Mouse (Mus musculus) gastrocnemius, postnatal 10 days (tissue): Measurements from ENCODE around the gene Ccdc107. TPM values are rescaled to one million over a fixed set of nuclear protein-coding genes. Genes with fewer than 3 reads are reported as not detected.

Experiments used
- DNase-seq: peaks from one replicate; pipeline ENCODE4 v3.0.0; 2021; ENCODE audit warnings: mixed read lengths
- long read RNA-seq, 2 experiments: library from polyadenylated mRNA; stranded (forward); transcript quantifications; one replicate each; pipeline ENCODE4 v2.0.0; 2021
- total RNA-seq, 2 experiments: library from RNA; stranded (reverse); gene quantifications; 2 replicates each; pipeline ENCODE4 v1.2.3; 2021

Gene Ccdc107
- total RNA-seq: 10 to 100 TPM; 23.4 to 24.1 TPM
- long read RNA-seq, experiment 1, transcript Ccdc107-201 (6 exons, 817 nt): major isoform, 22 of 26 reads
- long read RNA-seq, experiment 1, partial matches to known transcripts: 1 of 26 reads
- long read RNA-seq, experiment 1, other reads (novel, unspliced or antisense): 3 of 26 reads
- long read RNA-seq, experiment 2, transcript Ccdc107-201 (6 exons, 817 nt): major isoform, 14 of 15 reads
- long read RNA-seq, experiment 2, partial matches to known transcripts: 0 of 15 reads
- long read RNA-seq, experiment 2, other reads (novel, unspliced or antisense): 1 of 15 reads

DNA sequence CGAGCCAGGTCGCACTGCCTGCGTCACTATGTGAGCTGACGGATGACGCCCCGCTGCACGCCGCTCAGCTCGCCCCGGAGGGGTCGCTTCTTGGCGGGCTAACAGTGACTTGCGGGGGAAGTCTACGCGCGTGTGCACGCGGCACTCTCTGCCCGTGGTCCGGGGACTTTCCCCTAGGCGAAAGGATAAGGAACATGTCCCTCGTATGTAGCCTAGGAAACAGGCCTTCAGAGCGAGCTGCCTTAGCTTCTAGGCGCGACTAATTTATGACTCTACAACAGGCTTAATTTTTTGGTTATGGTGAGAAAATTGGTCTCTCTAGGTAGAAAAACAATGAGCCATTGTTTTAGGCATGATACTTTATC, at the start of gene Ccdc107:
Gene Ccdc107 (plus strand): TSS at position 80 of the 365 bp plus-strand sequence.
- DNase-seq: peak; percentile 76

DNA sequence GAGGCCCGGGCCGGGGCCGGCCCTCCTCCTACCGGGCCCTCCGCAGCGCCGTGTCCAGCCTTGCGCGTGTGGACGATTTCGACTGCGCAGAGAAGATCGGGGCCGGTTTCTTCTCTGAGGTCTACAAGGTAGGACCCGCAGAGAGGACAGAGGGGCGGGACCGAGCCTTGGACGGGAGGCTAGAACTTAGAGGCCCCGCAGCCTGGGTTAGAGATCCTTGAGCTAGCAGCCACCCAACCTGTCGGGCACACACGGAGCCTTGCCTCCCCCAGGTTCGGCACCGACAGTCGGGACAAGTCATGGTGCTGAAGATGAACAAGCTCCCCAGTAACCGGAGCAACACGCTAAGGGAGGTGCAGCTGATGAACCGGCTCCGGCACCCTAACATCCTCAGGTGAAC, 49.2 kb upstream of the Ccdc107 start:
- no peak for DNase-seq

DNA sequence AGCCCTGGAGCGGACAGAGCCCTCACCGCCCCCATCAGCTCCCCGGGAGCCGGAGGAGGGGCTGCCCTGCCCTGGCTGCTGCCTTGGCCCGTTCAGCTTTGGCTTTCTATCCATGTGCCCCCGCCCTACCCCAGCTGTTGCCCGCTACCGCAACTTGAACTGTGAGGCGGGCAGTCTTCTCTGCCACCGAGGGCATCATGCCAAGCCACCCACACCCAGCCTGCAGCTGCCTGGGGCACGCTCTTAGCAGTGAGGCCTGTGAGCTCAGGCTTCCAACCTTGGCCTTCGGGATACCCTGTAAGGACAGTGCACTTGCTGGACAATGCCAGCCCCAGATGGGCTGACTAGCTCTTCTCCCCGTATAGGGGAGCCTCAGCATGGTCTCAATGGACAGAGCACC, 45.4 kb upstream of the Ccdc107 start:
- peak; percentile 81 for DNase-seq

- DNase-seq: peak; percentile 65
Observed at GRCm38 (mm10) chr4:43448554-43448953, 44.1 kb upstream of the Ccdc107 start.

GRCm38 (mm10) chr4:43452315-43452714, 40.4 kb upstream of the Ccdc107 start:
- DNase-seq: no peak

GRCm38 (mm10) chr4:43453413-43453812, 39.3 kb upstream of the Ccdc107 start:
- no peak for DNase-seq

DNA sequence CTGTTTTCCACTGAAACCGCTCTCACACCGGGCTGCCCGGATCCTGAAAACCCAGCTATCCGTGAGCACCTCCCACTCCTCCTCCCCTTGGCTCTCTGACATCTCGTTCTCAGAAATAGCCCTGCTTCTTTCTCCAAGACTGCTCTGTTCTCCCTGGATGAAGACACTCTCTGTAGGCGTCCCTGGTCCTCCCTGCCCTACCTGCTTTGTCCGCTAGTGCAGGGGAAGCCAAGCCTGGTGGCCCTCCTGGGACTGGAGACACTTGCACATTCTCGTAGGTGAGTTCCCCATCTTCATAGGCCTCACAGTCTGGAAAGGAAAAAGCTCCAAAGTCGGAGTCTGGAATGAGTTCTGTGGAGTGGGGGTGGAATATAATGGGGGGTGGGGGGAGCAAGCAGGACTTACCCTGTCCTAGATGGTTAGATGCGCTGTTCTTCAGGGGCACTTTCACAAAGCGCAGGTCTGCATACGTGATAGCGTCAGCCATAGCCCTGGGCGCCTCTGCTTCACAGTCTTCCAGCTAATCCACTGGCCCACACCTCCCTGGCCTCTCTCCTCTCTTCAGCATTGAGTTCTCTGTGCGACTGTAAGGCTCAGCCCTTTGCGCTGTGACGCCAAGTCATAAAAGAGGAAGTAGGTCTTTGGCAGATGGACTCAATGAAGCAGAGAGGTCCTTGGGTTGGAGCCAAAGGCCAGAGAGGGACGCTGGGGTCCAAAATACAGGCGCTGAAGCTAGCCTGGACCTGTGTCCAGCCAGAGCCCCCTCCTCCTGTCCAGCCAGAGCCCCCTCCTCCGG, 38.5 kb upstream of the Ccdc107 start, which contains the start of gene Cd72:
Gene Cd72 (minus strand): TSS at position 588 of the 796 bp plus-strand sequence.
- DNase-seq: no peak

DNA sequence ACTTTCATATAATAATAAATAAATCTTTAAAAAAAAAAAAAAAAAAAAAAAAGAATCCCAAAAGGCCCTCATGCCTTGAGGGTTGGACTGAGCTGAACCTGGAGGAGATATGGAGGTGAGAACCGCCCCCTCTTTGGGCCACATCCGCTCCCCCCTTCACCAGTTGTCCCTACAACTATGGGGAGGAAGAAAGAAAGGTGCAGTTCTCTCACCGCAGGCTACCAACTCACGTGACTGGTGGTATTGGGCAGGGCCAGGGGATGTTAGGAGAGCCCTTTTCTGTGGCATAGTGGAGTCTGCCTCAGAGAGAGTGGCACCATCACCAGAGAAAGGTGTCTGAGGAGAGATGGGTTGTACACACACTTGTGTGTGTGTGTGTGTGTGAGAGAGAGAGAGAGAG, 36.2 kb upstream of the Ccdc107 start:
- no peak for DNase-seq

DNA sequence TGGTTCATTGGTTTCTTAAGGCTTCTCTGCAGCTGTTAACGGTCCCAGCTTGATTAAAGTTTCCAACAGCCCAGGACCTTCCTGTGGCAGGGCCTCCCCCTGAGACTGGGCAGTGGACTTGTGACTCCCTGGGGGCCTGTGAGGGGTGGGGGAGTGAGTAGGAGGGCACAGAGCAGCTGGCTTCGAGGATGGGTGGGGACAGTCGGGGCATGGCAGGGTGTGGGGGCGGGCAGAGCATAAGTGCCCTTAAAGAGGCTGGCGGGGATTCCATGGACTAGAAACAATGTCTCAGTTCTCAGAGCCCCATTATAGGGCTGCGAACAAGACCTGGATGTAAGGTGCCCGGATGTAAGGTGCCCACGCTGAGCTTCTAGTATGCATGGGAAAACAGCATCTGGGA, 35.6 kb upstream of the Ccdc107 start:
- DNase-seq: no peak

GRCm38 (mm10) chr4:43463102-43463501, 29.6 kb upstream of the Ccdc107 start:
- DNase-seq: no peak

- DNase-seq: no peak
Observed at GRCm38 (mm10) chr4:43465935-43466334, 26.8 kb upstream of the Ccdc107 start.

DNA sequence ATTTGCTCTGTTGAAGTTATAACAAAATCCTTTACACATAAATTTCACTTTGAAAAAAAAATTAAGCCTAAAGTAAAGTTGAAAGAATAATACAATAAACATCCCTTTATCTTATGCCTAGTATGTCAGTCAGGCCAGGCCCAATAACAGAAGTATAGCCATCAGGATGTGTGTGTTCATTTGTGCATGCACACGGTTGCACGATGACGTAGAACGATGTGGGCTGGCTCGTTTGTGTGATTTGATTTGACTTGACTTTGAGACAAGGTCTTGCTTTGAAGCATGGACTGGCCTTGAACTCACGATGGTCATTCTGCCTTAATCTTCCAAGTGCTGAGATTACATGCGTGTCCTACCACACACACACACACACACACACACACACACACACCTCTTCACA, 25.8 kb upstream of the Ccdc107 start:
- DNase-seq: no peak

GRCm38 (mm10) chr4:43470301-43470700, 22.4 kb upstream of the Ccdc107 start:
- no peak for DNase-seq

DNA sequence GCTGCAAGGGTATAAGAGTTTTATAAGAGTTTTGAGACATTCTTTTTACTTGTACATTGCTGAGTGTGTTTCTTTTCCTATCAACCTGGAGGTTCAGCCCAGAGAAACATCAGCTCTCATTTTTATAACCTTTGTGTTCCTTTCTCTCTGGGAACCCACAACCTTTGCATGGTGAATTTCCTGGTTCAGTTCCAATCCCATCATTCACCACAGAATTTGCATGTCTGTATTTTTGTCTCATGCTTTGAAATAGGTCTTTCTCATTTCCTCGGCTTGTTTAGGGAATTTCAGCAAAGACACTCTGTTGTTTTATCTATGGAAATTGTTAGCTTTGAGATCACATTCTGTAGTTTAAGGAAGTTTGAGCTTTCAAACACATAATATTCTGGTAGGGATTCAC, 19.1 kb upstream of the Ccdc107 start:
- no peak for DNase-seq

GRCm38 (mm10) chr4:43476604-43477003, 16.1 kb upstream of the Ccdc107 start:
- no peak for DNase-seq

GRCm38 (mm10) chr4:43477857-43478533, 14.7 kb upstream of the Ccdc107 start:
- peak; percentile 83 for DNase-seq

- no peak for DNase-seq
Observed at GRCm38 (mm10) chr4:43478534-43478858, 14.2 kb upstream of the Ccdc107 start.

- peak; percentile 84 for DNase-seq
Observed at GRCm38 (mm10) chr4:43478906-43479832, 13.5 kb upstream of the Ccdc107 start.

DNA sequence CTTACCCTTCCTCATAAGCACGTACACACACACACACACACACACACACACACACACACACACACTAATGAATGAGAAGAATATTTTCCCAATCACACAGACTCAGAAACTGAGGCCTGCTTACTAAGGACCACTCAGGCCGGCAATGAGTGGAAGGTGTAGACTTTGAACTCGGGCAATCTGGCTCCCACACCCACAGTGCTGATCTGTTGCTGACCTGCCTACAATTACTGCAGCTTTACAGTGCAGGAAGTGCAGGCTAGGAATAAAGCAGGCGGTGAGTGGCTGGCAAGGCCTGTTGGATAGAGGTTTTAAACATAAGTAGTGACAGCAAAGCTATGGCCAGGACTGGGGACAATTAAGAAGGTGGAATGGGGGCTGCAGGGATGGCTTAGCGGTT, 11.7 kb upstream of the Ccdc107 start:
- DNase-seq: no peak

DNA sequence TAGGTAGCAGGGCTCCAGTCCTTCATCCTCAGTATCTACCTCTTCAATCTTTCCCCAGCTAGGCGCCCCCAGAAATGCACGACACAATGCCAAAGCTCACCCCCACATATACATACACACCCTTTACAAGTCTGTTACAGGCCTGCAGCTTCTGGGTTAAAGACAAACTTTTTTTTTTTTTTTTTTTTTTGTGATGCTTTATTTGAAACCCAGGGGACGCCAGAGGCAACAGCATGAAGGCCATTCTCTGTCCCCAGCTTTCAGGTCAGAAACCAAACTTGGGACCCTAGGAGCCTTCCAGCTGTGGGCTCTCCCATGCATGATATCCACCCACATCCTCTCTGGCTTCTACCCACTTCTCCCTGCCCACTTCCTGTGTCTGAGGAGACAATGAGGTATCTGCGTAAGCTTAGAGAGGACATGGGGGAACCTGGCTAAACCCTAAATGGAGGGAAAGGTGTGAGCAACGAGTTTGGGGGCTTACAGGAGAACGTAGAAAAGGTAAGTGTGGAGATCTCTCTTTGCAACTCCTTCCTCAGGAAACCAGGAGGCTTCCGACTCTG, 10.7 kb upstream of the Ccdc107 start:
- no peak for DNase-seq

DNA sequence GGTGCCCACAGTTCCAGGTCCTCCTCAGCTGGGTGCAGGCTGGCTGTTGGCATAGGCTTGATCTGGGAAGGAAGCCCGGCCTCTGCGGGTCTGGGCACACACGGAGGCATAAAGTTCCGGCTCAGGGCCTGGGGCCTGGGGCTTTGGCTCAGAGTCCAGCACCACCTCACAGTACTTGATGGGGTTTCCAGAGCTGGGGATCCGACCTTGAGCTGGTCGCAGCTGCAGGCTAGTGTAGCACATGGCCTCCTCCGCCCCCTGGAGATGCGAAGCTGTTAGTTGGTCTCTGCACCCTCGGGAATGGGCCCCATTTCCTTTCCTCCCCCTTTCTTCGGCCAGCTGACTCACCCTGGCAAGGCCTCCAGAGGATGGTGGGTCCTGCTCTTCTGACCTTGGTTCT, 10.1 kb upstream of the Ccdc107 start:
- DNase-seq: peak; percentile 27
